Mouse (Mus musculus): ENCODE results near the gene Fam13c. TPM values are rescaled to one million over a fixed set of nuclear protein-coding genes. Genes with fewer than 3 reads are reported as not detected.
A peak's percentile ranks its signal among the peaks of the same experiment; 100 is the strongest.

The Fam13c gene
- total RNA-seq, 2 experiments from 2014 or later, result 19.1 to 19.6 TPM

DNA sequence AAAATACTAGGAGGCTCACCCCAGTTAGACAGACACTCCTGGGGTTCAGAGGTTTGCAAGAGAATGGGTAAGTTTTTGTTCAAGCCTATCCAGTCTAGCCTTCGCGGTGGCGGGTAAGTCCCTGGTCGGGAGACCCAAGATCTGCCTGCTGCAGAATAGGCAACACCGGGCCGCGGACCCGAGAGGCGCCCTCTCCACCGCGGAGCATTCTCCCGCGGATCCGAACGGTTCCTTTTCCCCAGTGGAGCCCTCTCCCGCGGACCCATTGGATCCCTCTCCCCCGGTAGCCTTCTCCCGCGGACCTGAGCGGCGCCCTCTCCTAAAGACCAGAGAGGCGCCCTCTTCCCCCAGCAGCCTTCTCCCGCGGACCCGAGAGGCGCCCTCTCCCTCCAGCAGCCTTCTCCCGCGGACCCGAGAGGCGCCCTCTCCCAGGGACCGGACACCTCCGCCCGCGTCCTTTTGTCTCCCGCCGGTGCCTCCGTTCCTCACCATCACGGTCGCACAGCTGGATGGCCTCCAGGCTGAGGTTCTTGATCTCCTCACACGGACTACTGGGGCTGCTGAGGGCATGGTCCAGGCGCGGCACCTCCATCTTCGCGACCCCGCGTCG, 158.3 kb downstream of the Fam13c start:
- peak; percentile 4 to 9 for DNase-seq (ENCODE audit: low spot score in 2 of 2)

DNA sequence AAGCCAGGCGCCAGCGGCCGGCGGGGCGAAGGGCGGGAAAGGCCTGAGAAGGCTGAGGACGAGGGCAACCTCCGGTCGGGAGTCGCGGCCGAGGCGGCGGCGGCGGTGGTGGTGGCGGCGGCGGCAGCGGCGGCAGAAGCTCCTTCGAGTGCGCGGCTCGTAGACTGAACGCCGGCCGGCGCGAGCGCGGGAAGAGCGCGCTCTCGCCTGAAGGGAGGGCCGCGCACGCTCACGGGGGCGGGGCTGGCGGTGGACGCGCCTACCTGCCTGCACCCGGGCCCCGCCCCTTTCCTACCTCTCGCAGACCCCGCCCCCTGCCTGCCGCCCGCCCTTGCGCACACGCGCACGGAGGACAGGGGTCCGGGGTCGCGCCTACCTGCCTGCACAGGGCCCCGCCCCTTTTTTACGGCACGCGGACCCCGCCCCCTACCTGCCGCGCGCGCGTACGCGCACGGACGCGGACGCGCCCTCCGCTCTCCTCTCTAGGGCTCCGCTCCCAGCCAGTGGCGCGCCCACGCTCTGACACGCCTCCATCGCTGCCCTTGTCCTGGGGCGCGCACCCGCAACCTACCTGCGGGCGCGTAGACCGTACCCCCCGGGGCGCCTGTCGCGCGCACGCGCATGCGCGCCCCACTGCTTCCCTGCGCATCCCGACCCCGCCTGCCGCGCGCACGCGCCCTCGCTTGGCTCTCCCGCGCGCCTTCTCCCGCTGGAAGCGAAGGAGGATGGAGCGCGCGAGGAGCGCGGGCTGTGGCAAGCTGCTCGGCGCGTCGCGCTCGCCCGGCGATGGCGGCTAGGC, 159.0 kb downstream of the Fam13c start:
- DNase-seq (ENCODE audit: low spot score in 2 of 2), result peak; percentile 21 to 25

DNA sequence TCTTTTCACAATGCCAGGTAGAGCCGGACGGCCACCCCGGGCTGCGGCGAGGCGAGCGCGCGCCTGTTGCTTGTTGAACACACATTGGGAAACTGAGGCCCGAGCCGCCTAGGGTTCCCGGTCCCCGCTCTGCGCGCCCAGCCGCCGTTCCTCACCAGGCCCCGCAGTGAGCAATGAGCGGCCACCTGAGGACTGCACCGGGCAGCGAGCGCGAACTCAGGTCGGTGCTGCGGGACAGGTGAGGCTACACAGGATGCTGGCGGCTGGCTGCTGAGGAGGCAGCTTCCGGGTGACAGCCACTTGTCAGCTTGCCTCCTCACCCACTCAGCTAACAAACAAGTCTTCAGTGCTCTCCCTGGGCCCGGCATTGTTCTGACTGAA, 159.6 kb downstream of the Fam13c start:
- DNase-seq (ENCODE audit: low spot score in 2 of 2), result no peak

Other genes with a start within 250 kb of the Fam13c start
- gene Mrln, start 235.8 kb upstream of the Fam13c start, total RNA-seq (2021), result 1 to 10 TPM; 3.8 to 5.3 TPM
- 1 to 10 TPM; 4.5 to 4.9 TPM for gene Slc16a9, start 195.4 kb upstream of the Fam13c start, total RNA-seq (2021)
- 10 to 100 TPM in 1 of 2 experiments, 1 to 10 TPM in 1; 4.8 to 10.6 TPM for gene Phyhipl, start 215.5 kb downstream of the Fam13c start, total RNA-seq (2021)

Measured in adrenal gland, postnatal 4 days (tissue).